Mouse (Mus musculus) fat pad, adult 2 months (tissue): ENCODE data around the gene Ormdl2.

ENCODE experiments used
- DNase-seq: peaks from one replicate; pipeline ENCODE4 v3.0.0-alpha.2; 2011; ENCODE audit warnings: low read depth, low spot score; ENCODE audit errors: extremely low read depth

The Ormdl2 gene

DNA sequence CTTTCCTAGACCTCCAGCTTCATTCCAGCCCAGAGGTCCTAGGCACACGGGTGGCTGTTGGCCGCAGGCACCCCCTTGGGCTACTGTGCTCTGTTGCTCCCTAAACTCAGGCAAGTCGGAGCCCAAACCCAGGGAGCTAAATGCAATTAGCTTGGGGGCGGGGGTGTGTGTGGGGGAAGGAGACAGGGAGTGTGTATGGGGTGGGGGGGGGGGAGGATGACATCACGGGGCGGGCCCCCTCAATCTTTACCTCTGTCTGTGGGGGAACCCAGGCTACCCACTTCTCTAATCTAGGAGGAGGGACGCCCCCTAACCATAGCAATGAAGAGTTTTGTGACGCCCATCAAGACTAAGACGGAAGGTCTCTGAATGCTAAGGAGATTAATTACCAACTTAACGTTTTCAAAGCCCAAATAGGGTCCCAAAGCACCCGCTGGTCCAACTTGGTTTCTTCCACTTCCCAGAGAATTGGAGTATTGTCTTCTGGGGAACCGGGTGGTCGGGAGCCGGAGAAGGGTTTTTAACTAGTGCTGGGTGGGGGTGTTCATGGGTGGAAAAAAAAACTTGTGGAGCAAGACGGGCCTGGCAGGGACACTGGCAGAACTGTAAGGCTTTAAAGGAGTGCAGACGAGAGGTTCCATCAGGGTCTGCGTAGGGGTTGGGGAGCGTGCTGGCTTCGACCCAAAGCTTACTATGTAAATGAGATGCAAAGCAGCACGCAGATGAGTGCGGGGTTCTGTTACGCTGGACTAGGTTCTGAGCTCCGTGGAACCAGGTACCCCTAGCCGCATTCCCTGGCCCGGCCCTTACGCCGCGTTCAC lies 17.0 kb downstream of the Ormdl2 start, which contains the start of gene Tmem198b:
Gene Tmem198b, minus strand, starts transcription at position 100 of the 821 bp plus-strand sequence.
- DNase-seq = no peak

DNA sequence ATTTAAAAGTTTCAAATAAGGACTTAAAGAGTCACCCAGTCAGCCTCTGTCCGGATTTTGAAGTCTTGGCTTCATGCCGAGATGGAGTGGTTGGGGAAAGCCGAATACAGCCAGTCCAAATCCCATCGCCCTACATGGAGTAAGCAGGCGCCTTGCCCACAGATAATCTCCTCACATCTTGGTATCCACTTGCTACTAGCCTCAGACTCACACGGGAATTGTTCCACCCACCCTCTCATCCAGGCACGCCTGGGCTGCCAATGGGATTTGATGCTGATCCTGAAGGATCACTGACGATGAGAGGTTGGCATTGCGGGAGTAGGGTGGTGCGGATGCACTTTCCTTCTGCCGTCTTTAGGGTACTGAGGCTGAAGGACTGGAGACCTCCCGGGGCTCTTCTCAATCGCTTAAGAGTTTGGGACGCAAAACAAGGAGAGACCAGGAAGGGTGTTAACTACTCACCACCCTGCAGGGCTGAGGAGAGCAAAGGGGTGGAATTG lies 17.6 kb downstream of the Ormdl2 start, which contains the start of gene Dnajc14:
Gene Dnajc14, plus strand, starts transcription at position 292 of the 500 bp plus-strand sequence.
- no peak for DNase-seq

GRCm38 (mm10) chr10:128803361-128803760 lies 18.1 kb downstream of the Ormdl2 start:
- DNase-seq = no peak

GRCm38 (mm10) chr10:128802956-128803355 lies 18.5 kb downstream of the Ormdl2 start:
- no peak for DNase-seq

GRCm38 (mm10) chr10:128801981-128802495 lies 19.4 kb downstream of the Ormdl2 start:
- DNase-seq = no peak

DNA sequence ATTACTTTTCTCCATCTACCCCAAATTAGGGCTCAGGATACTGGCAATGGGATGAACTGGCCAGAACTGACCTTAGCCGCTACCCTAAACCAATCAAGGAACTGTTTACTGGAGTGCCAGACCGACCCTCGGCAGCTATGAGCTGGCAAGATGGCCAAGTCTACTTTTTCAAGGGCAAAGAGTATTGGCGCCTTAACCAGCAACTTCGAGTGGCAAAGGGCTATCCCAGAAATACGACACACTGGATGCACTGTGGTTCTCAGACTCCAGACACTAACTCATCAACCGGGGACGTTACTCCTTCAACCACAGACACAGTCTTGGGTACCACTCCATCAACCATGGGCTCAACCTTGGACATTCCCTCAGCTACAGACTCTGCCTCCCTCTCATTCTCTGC lies 22.8 kb downstream of the Ormdl2 start:
- DNase-seq = no peak

- no peak for DNase-seq
These were observed 25.9 kb downstream of the Ormdl2 start for GRCm38 (mm10) chr10:128795581-128795980.

DNA sequence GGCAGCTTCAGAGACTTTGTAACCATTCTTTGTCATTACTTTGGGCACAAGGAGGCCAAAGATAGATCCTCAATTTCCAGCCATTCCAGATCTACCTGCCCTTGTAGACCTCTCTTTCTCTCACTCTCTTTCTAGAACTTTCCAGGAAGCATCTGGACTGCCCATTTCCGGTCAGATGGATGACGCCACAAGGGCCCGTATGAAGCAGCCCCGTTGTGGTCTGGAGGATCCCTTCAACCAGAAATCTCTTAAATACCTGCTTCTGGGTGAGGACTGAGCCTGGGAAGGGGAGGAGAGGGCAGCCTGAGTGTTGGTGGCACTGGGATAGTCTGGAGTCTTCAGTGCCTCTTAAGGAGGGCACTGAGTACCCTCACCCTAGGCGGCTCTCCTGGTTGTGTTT lies 27.1 kb downstream of the Ormdl2 start:
- DNase-seq = no peak

- DNase-seq = no peak
These were observed 28.2 kb downstream of the Ormdl2 start for GRCm38 (mm10) chr10:128793258-128793657.

DNA sequence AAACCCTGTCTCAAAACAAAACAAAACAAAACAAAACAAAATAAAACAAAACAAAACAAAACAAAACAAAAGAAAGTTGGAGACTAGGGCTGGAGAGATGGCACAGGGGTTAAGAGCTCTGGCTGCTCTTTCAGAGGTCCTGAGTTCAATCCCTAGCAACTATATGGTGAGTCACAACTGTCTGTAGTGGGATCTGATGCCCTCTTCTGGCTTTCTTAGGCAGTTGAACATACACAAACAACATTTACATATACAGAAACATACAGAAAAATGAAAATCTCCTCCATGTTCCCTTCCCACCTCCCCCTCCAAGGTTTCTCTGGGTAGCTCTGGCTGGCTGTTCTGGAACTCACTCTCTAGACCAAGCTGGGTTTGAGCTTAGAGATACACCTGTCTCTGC lies 29.4 kb downstream of the Ormdl2 start:
- no peak for DNase-seq

DNA sequence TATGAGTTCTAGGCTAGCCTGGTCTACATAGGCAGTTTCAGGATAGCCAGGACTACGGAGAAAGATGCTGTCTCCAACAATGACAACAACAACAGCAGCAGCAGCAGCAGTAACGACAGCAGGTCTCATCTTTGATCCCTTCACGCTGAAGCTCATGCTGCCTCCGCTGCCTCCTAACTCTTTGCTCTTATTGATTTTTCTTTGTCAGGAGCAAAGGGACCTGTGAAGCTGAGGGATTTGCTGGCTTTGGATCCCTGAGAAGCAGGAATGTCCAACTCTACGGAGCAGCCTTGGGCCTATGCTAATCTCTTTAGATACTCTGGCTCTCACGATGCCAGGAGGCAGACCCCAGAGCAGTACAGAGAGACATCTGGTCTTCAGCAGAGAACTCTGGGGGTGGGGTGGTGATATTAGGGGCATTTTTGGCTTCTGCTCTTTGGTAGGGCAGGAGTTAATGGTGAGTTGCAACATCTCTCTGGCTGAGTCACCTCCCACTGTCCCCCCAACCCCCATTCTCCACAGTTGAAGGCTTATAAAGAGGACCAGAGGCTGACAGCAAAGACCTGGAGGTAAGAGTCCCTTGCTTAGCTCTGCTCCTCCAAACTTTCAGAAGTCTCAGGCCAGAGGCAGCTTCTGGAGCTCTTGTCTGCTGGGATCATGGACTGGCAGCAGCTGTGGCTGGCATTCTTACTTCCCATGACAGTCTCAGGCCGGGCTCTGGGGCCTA lies 30.9 kb downstream of the Ormdl2 start, which contains the start of gene Mmp19:
Gene Mmp19, plus strand, starts transcription at position 513 of the 727 bp plus-strand sequence.
- DNase-seq = no peak

DNA sequence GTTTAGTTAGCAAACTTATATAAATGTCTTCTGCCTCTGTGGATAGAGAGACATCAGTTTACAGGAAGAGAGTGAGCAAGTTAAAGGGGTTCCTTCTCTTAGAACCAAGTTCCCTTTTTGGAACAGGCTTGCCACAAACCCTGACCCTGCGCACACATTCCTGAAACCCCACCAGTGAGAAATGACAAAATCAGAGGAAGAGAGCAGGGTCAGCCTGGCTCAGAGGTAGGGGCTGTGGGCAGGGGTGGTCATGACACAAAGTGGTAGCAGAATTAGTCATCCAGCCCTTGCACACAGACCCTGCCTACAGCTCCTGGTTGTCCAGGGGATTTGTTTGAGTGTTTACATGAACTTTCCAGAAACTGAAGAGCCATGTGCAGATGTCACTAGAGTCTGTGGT lies 41.2 kb downstream of the Ormdl2 start:
- DNase-seq = no peak

GRCm38 (mm10) chr10:128779011-128779795 lies 42.2 kb downstream of the Ormdl2 start:
- peak; percentile 19 for DNase-seq

GRCm38 (mm10) chr10:128778441-128778840 lies 43.0 kb downstream of the Ormdl2 start:
- DNase-seq = no peak

DNA sequence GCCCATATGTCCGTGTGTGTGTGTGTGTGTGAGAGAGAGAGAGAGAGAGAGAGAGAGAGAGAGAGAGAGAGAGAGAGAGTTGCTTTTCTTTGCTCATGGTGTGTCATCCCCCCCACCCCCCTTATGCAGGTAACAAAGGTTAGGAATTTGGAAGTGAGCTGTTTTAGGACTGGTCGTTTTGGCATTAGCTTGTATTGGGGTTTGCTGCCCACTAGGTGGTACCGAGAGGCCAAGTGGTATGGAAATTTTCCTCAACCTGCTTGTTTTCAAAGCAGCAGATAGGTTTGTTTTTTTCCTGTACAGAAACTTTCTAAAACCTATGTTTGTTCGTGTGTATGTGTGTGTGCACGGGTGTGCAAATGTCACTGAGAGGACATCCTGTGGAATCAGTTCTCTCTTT lies 47.8 kb downstream of the Ormdl2 start:
- no peak for DNase-seq

GRCm38 (mm10) chr10:128772895-128773294 lies 48.5 kb downstream of the Ormdl2 start:
- DNase-seq = no peak
